Mouse (Mus musculus): ENCODE measurements around the gene Stap1.

The Stap1 gene

DNA sequence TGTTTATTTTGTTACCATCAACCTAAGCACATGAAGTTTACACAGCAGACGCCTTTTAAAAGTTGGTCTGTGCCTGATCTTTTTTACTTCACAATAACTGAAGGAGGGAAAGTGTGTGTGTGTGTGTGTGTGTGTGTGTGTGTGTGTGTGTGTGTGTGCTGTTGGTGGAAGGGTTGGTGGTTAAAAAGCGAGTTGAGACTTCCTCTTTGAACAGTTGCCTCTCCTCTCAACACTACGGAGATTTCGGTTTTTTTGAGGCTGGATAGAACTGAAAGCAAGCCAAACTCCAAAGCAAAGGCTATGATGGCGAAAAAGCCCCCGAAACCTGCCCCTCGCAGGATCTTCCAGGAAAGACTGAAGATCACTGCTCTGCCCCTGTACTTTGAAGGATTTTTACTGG is at the start of gene Stap1:
Gene Stap1 (plus strand): TSS at position 209 of the 400 bp plus-strand sequence.
- DNase-seq (ENCODE audit: inconsistent ontology term): no peak

DNA sequence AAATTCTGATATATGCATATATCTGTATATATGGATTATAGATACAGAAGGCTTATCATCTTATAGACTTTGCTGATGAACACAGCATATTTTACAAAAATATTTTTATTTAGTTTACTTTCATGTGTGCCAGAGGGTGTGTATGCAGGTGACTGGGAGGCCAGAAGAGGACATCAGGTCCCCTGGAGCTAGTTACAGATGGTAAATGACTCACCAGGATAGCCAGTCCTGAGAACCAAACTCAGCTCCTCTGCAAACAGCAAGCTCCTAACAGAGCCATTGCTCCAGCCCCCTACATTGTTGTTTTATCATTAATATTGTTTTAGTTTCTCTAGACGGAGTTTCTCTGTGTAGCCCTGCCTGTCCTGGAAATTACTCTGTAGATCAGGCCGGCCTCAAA is 41.7 kb upstream of the Stap1 start:
- no peak for DNase-seq (ENCODE audit: inconsistent ontology term)

DNA sequence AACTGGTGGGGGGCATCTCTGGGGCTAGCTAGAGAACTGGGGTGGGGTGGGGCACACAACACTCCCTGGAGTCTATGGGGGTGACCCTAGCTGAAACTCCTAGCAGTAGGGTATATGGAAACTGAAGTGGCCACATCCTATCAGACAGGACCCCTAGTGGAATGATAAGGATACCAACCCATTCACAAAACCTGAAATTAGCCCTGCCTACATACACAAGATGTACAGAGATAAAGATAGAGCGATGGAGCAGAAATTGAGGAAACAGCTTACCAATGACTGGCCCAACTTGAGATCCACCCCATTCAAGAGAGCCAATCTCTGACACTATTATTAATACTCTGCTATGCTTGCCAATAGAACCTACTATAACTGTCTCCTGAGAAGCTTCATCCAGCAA is 8.0 kb upstream of the Stap1 start:
- no peak for DNase-seq (ENCODE audit: inconsistent ontology term)

DNA sequence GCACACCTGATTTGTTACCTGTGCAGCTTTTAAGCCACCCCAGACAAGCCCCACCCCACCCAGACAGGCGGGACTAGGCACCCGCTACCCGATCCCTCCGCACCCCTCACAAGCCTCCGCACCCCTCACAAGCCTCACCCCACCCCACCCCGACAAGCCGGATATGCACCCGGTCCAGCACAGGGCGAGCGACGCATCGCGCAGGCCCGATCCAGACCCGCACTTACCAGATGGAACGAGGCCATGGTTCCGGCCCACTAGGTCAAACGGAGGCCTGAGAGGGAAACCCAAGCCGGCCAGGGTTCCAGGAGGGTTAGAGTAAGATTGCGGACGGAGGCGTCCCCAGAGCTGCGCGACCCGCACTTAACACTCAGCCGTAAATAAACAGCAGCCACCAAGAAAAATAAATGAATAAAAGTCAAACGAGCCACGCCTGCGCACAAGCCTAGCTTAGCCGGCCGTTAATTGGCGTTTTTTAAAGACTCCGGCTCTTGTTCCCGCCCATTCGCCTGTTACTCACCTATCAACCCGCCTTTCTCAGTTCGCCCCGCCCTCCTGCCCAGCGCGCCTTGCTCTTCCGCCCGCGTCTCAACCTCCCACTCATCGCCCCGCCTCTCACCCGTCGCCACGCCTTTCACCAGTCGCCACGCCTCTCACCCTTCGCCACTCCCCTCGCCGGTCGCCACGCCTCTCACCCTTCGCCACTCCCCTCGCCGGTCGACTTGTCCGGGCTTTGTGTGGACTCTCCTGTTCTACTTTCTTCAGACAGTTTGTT is 6.3 kb upstream of the Stap1 start, which contains the start of gene Cenpc1:
Gene Cenpc1 (minus strand): TSS at position 483 of the 775 bp plus-strand sequence.
- peak; percentile 99 for DNase-seq (ENCODE audit: inconsistent ontology term)

DNA sequence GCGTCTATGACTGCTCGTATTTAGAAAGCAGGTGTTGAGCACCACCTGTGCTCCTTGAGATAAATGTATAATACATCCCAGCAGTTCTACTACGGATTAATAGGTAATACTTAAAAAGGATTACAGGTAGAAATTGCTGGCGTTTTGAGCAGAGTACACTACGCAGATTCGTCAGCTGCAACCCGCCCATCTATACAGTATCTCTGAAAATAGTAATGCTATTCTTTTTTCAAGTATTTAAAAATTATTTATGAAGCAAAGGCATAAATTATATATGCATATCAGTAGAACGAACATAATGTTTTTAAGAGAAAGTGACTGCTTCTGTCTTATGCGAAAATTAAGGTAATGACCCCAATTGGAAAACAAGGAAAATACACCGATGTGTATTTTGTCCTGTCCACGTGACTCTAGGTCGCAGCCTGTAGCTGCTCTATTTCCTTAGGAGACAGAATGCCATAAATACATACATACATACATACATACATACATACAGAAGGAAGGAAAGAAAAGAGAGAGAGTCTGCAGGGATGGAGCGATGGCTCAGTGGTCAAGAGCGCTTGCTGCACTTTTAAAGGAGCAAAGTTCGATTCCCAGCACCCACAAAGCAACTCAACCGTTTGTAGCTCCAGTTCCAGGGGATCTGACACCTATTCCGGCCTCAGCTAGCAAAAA is 5.5 kb upstream of the Stap1 start:
- no peak for DNase-seq (ENCODE audit: inconsistent ontology term)

DNA sequence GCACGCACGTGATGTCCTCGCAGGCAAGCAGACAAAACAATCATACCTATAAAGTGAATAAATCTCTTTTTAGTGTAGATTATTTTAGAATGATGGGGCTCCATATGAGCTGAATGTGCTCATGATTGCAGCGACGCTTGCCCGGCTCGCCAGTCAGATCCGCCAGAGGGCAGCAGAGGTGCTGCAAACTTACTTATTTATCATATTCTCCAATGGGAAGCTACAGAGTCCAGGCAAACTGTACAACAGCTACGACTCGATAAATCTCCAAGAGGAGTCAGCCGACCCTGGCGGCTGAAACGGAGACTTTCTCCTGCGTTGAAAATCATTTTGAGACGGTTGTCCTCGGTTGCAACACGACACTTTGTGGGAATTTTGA is 5.0 kb upstream of the Stap1 start:
- DNase-seq (ENCODE audit: inconsistent ontology term): peak; percentile 87

DNA sequence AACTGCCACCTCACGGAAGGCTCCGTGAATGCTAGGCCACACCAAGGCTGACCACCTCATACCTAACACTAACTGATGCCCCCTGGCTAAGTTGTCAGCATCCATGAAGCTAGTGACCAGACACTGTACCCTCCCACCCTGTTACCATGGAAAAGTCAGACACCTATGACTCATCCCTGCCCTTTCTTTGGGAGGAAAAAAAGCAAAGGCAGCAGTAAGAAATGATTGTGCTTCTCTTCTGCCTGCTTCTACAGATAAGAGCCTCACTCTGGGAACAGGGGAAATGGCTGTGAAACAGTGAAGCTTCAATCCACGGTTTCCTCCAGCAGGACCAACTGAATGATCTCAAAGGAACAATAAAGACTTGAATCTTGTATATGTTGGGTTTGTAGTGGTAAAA is 3.1 kb upstream of the Stap1 start:
- no peak for DNase-seq (ENCODE audit: inconsistent ontology term)

DNA sequence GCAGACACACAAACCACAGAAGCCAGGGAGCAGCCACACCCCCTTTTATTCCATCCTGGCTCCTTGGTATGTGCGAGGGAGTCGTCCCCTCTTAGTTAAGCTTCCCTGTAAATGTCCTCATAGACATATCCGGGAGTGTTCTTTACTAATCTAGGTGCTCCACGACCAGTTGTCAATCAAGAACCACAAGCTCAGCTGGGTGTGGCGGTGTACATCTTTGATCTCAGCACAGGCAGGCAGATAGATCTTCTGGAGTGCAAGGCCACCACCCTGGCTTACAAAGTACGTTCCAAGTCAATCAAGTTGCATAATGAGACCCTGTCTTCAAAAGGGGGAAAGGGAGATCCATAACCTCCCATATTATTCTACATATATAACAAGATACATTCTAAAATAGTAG is 2.4 kb upstream of the Stap1 start:
- DNase-seq (ENCODE audit: inconsistent ontology term): no peak

DNA sequence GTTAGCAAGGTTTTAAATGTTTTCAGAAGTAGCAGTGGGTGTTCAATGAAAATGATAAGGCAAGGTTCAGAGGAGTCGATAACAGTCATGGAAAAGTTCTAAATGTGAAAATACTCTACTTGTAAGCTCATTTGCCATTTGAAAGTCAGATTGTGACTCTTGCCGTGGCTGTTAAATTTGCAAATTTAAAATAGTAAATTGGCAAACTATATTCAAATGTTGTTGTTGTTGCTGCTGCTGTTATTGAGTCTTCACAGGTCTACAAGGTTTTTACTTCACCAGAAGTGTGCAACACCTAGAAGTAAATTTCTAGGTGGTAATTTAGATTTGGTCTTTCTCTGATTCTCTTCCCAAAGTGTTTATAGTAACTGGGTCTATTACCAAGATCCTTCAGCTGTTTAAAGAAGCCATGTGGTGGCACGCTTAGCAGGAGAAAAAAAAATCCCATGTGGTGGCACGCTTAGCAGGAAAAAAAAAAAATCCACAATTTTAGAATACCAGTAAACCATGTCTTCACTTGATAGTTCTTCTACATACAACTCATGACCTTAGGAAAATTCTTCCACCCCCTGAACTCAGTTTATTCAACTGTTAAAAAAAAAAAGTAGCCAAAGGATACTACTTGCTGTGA is 1.3 kb downstream of the Stap1 start:
- no peak for DNase-seq (ENCODE audit: inconsistent ontology term)

DNA sequence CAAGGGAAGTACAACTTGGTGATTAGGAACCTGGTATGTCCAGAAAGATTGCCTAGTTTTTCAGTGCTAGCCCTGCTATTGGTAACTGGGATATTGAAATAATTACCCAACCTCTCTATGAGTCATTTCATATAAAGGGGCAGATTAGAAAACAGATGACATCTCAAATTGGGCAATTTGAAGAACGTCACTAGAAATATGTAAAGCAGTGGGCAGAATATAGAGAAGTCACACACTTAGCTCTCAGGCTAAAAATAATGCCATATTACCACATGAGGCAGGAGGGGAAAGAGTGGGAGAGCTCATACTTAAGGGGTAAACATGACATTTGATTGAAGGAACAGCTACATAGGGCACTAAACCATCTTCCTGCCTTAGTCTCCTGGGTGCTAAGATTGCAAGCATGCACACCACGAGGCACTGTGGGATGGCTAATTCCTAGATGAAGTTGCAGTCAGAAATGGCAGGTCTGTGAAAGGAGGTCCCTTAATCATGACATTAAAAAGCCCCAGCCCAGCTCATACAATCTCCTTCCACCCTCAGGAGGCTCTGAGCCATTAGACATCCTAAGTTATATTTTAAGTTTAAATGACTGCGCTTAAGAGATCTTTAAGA is 7.3 kb downstream of the Stap1 start:
- peak; percentile 9 for DNase-seq (ENCODE audit: inconsistent ontology term)

DNA sequence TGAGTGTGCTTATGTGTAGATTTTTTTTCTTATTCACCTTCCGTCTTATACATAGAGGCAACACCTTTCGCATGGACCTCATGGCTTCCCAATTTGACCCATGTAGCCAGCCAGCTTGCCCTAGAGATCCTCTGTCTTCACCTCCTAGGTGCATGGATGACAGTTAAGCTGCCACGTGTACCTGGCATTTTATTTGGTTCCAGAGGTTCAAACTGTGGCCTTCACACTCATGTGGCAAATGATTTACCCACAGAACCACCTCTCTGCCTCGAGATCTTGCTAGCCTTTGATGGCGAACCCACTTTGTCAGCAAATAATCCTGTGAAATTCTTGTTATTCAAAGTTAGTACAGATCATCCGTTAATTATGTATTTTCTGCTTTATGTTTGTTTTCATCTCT is 12.4 kb downstream of the Stap1 start:
- no peak for DNase-seq (ENCODE audit: inconsistent ontology term)

DNA sequence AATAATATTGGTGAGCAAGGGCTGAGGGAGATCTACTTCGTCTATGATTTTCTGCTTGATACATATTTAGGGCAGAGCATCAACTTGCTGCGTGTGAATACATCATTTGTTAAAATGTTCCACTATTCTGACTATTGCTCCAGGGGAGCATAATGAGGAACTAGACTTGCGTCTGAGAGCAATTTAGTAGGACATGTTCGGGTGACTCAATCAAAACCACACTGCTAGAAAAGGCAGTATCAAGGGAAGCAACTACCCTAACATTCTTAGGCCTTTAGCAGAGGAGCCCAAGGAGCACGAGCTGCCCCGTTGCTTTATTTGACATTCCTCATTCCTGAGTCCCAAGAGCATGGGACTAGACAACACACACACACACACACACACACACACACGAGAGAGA is 13.4 kb downstream of the Stap1 start:
- DNase-seq (ENCODE audit: inconsistent ontology term): no peak

DNA sequence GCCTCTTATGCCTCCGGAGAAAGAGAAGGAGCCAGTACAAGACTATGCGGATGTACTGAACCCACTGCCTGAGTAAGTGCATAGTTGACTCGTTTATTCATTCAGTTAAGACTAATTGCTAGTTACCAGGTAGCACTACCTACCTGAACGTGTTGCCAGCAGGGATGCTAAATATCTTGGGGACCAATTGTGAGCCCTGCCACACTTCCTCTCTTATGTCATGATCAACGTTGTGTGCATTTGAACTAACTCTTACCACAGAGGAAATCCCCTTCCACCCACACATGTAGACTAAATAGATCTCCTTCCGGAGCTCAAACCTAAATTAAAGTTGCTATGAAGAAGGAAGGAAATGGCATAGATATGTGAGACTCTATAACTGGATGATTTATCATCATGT is 15.2 kb downstream of the Stap1 start:
- DNase-seq (ENCODE audit: inconsistent ontology term): no peak

DNA sequence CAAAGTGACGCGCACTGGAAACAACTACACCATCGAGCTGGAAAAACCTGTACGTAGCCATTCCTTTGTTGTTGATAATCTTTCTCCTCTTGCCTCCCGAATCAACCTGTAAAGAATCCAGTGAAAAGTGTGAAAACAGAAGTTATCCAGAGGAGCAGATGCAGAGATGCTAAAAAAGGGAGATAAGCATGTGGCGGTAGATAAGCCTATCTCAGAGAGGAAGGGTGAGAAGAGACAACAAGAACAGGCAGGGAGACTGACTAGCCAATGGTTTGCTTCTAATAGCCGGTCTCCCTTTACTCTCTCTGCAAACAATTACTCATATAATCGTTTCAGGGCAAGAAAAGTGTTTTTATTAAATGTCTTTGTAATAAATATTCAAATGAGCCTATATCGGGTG is 23.2 kb downstream of the Stap1 start:
- no peak for DNase-seq (ENCODE audit: inconsistent ontology term)

DNA sequence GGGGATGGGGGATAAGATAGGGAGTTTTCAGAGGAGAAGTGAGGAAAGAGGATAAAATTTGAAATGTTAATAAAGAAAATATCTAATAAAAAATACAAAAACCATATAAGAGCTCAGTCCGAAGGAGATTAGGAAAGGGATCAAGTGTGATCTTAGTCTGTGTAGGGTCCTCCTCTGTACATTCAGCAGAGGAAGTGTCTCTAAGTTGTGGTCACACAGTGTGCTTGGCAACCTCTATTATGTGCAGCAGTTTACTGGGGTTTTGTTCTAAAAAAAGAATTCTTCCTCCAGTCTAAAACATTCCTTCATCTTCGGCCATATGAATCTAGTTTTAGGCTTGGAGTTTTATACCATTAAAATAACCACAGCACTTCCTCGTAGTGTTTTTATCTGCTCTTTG is 27.4 kb downstream of the Stap1 start:
- no peak for DNase-seq (ENCODE audit: inconsistent ontology term)

DNA sequence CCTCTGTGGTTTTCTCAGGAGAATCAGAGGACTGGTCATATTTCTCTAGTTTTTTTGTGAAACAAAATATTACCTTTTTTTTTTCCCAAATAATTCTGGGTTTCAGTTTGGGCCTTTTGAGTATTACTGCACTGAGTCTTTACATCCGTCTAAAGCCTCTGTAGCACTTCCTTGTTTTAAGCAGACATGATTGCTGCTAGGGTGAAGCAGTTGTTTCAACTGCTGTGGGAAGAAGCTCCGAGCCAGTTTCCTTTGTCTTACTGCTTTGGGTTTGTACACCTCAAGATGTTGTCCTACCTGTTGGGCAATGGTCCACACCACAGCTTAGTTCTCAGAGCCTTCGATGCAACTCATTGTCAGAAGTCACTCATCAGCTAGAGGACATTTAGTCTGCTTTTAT is 29.1 kb downstream of the Stap1 start:
- DNase-seq (ENCODE audit: inconsistent ontology term): no peak

DNA sequence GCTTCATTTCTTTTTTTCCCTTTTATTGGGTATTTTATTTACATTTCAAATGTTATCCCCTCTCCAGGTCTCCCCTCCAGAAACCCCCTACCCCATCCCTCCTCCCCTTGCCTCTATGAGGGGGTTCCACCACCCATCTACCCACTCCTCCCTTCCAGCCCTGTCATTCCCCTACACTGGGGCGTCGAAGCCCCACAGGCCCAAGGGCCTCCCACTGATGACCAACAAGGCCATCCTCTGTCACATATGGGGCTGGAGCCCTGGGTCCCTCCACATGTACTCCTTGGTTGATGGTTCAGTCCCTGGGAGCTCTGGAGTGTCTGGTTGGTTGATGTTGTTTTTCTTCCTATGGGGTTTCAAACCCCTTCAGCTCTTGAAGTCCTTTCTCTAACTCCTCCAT is 30.6 kb downstream of the Stap1 start:
- DNase-seq (ENCODE audit: inconsistent ontology term): no peak

DNA sequence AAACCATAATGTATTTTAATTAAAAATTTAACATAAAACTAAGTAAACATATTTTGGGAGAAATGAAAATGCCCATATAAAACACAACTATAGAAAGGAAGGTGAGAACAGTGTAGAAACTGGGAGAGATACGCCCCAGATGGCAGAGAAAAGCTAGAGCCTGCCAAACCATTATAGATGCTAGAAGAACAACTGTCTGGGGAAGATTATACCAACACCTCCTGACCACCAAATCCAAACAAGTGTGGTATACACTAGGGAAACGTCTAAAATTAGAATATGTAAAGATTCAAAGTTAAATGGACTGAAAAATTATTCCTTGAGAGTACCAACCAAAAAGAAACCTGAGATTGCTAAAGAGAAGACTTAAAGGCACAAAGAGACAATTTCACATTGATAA is 35.1 kb downstream of the Stap1 start:
- no peak for DNase-seq (ENCODE audit: inconsistent ontology term)

DNA sequence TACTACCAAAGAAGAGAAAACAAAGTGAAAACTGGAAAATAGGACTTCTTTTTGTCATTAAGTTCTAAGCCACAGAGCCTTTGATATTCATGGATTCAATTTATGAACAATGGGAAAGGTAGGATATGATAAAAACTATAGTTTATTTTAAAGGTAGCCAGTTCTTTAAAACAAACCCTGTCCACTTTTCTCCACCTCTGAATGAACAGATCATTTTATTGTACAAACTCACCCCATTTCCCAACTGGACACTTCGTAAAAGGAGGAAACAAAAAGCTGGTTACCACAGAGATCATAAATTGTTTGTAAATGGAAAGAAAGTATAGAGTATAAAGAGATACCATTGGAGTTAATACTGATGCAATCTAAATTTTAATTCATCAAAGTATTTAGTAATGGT is 39.5 kb downstream of the Stap1 start:
- no peak for DNase-seq (ENCODE audit: inconsistent ontology term)

DNA sequence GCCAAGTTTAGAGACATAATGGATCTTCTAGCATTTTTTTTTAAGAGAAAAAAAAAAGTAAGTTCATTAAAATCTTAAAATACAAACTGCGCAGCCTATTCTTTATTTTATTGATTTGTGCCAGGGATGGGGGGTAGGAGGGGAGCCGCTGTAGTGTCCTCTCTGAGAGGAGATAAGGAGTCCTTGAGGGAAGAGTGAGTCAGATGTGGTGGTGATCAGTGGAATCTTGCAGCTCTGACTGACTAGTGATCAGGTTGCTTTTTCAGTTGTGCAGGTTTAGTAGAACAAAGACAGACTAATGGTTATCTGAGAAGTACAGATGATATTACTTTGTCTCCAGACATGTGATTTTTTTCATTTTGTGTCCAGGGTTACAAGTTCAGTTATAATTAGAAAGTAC is 41.5 kb downstream of the Stap1 start:
- no peak for DNase-seq (ENCODE audit: inconsistent ontology term)

DNA sequence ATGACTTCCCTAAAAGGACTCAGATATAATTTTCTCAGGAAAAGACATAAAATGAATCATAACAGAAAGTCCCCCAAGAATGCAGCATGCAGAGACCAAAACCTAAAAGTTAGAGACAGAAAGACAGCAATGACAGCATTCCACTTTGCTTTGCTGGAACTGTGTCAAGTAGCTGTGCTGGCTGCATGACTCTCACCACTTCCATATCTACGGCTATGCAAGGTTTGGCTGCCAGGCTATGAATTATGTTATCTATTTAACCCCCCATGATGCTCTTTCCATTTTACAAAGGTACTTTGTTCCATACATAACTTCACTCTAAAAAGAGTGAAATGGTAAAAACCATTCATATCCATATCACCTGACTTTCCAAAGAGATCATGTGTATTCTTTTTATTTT is 42.5 kb downstream of the Stap1 start:
- no peak for DNase-seq (ENCODE audit: inconsistent ontology term)

DNA sequence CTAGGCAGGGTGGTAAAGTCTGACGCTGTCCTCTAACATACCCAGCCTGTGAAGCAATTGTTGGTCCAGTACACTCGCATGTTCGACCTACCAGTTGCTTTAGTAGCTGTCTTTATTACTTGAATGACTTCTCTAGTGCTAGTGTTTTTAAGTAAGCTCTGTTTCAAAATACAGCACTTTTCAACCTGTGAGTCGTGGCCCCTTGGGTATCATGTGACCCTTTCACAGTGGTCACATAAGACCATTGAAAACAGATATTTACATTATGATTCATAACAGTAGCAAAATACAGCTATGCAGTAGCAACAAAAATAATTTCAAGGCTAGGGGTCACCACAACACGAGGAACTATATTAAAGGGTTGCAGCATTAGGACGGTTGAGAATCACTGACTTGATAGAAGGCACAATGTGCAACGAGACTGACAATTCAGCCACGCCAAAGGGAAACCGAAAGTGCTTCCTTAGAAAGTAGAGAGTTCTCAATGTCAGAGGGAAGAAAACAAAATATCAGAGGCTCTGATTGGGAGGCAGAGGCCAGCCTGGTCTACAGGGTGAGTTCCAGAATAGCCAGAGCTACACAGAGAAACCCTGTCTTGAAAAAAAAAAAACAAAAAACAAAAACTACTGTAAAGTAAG is 47.0 kb downstream of the Stap1 start:
- DNase-seq (ENCODE audit: inconsistent ontology term): no peak
